In the genomic region with DNA sequence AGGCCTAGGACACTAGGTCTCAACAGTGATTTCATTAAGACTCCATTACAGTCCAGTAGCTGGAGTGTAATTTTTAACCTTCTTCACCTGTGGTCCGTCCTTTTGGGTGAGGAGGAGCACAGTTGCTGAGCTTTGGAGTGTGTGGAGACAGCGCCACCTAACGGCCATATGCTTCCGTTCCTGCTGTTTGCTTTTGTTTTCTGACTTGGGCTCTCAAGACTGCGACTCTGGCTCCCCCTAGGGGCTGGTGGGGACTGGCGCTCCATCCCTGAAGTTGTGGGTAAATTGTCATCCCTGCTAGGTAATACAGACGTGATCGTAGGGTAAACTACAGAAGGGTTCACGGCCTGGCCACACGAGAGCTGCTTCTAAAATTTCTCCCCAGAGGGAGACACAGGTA, we compare ENCODE assay signal across 7 mouse cellular contexts. TPM values are rescaled to one million over a fixed set of nuclear protein-coding genes. Genes with fewer than 3 reads are reported as not detected.
DNase-seq lines count a peak whose midpoint lies in the region; ATAC-seq and TF ChIP-seq lines count a peak whose summit lies in the region.

No protein-coding gene starts in this region.

- H3K9me3 ChIP-seq in midbrain, embryonic 13.5 days = no peaks in the 10 kb centered on the region; the same call in 1 of the 2 replicates

- no peak overlapping the region for H3K9ac ChIP-seq in midbrain, embryonic 13.5 days (replicated peaks)

- H3K36me3 ChIP-seq in midbrain, embryonic 13.5 days = no peaks in the 10 kb centered on the region
- peaks cover 14% of the 10 kb centered on the region; the same call in 1 of the 2 replicates for H3K36me3 ChIP-seq in small intestine, adult 2 months (ENCODE audit: control insufficient read depth, insufficient read depth, low read length)

- no peak overlapping the region for H3K4me2 ChIP-seq in midbrain, embryonic 13.5 days (replicated peaks)

- TF ChIP-seq POLR2A in cortical plate, adult 2 months (IDR thresholded peaks at IDR 0.05; ENCODE audit: extremely low read depth, insufficient read depth, low read length) = no peak
- no peak for TF ChIP-seq POLR2A in small intestine, adult 2 months (IDR thresholded peaks at IDR 0.05; ENCODE audit: low read depth, low read length)

- no peak overlapping the region for H3K4me3 ChIP-seq in cortical plate, adult 2 months (ENCODE audit: insufficient read depth, low read length)
- no peak overlapping the region for H3K4me3 ChIP-seq in midbrain, embryonic 13.5 days (replicated peaks)
- H3K4me3 ChIP-seq in small intestine, adult 2 months (ENCODE audit: low read depth, low read length) = no peak overlapping the region

- peak; percentile 96 to 97 for DNase-seq in adrenal gland, adult 18-20 months (ENCODE audit: low spot score in 2 of 2)
- peak; percentile 90 for DNase-seq in gastrocnemius, postnatal 14 days
- peak; percentile 91 for DNase-seq in kidney, adult 11 months
- DNase-seq in left cerebral cortex, postnatal 36 days (ENCODE audit: low spot score in 2 of 2) = peak; percentile 93 to 95

- peak; percentile 71 for ATAC-seq in midbrain, embryonic 13.5 days

- H3K27me3 ChIP-seq in midbrain, embryonic 13.5 days = peaks cover 42% of the 10 kb centered on the region
- no peaks in the 10 kb centered on the region for H3K27me3 ChIP-seq in small intestine, adult 2 months (ENCODE audit: control insufficient read depth, insufficient read depth, low read length)

- no peaks in the 10 kb centered on the region for H3K4me1 ChIP-seq in cortical plate, adult 2 months (ENCODE audit: control insufficient read depth, insufficient read depth, low read length)
- no peaks in the 10 kb centered on the region for H3K4me1 ChIP-seq in midbrain, embryonic 13.5 days (replicated peaks)
- no peaks in the 10 kb centered on the region for H3K4me1 ChIP-seq in small intestine, adult 2 months (ENCODE audit: control insufficient read depth, insufficient read depth, insufficient read length, low read length)

- intact Hi-C loops in gastrocnemius, postnatal 14 days (cut with DNase I; ENCODE audit: low total_unique reads) = loop anchor here (2.0 to 10.0 kb wide), 3 partner anchors 76 to 348 kb away; no protein-coding TSS in a partner anchor
- intact Hi-C loops in left cerebral cortex, postnatal 36 days (cut with DNase I) = loop anchor here (1.0 to 10.0 kb wide), 4 partner anchors 78 to 344 kb away; no protein-coding TSS in a partner anchor

- no peak overlapping the region for H3K27ac ChIP-seq in cortical plate, adult 2 months (ENCODE audit: insufficient read depth, low read length)
- no peak overlapping the region for H3K27ac ChIP-seq in midbrain, embryonic 13.5 days
- no peak overlapping the region for H3K27ac ChIP-seq in small intestine, adult 2 months (ENCODE audit: insufficient read depth, low read depth, low read length)

- WGBS in midbrain, embryonic 13.5 days = 3% methylated on average over 10 of the region's 10 CpGs
- 1% methylated on average over 10 of the region's 10 CpGs for WGBS in small intestine, adult 2 months

- peak; percentile 100 for TF ChIP-seq CTCF in cortical plate, adult 2 months (IDR thresholded peaks at IDR 0.05; ENCODE audit: extremely low read depth, insufficient read depth, low read length)
- TF ChIP-seq CTCF in small intestine, adult 2 months (IDR thresholded peaks at IDR 0.05; ENCODE audit: extremely low read depth, insufficient read length, insufficient replicate concordance, low read depth, low read length) = peak; percentile 100

RNA-seq across cellular contexts. Expression of a gene that starts 39.3 kb away (rescaled TPM):
- total RNA-seq in adrenal gland, adult 18-20 months (2021) = 1 to 10 TPM; 3.9 to 4.0 TPM
- 50.3 and 56.6 TPM in 2 replicates for polyA plus RNA-seq in cortical plate, adult 2 months (2012; rRNA removed)
- 1 to 10 TPM in 1 of 2 experiments, under 1 TPM in 1; 0.38 to 1.4 TPM for total RNA-seq in gastrocnemius, postnatal 14 days (2021)
- total RNA-seq in left cerebral cortex, postnatal 36 days (2021) = 10 to 100 TPM; 51.1 to 59.8 TPM
- 110 and 118 TPM in 2 replicates for polyA plus RNA-seq in midbrain, embryonic 13.5 days (2015; fragmentation: Nextera tagmentation; extraction: Ambion mirVana)
- 6.2 and 11.1 TPM in 2 replicates for polyA plus RNA-seq in small intestine, adult 2 months (2012; rRNA removed)

RNA-seq across cellular contexts. Expression of a gene that starts 48.0 kb away (rescaled TPM):
- 10 to 100 TPM; 17.9 to 18.9 TPM for total RNA-seq in adrenal gland, adult 18-20 months (2021)
- 26.6 and 26.9 TPM in 2 replicates for polyA plus RNA-seq in cortical plate, adult 2 months (2012; rRNA removed)
- 10 to 100 TPM; 11.4 TPM for total RNA-seq in gastrocnemius, postnatal 14 days (2021)
- 10 to 100 TPM; 11.6 to 14.2 TPM for total RNA-seq in left cerebral cortex, postnatal 36 days (2021)
- 15.0 and 18.7 TPM in 2 replicates for polyA plus RNA-seq in midbrain, embryonic 13.5 days (2015; fragmentation: Nextera tagmentation; extraction: Ambion mirVana)
- polyA plus RNA-seq in small intestine, adult 2 months (2012; rRNA removed) = 179 and 504 TPM in 2 replicates

RNA-seq across cellular contexts. Expression of a gene that starts 50.2 kb away (rescaled TPM):
- not detected for total RNA-seq in adrenal gland, adult 18-20 months (2021)
- polyA plus RNA-seq in cortical plate, adult 2 months (2012; rRNA removed) = 0.06 and 0.17 TPM in 2 replicates
- total RNA-seq in gastrocnemius, postnatal 14 days (2021) = not detected
- not detected for total RNA-seq in left cerebral cortex, postnatal 36 days (2021)
- 0.48 and 0.65 TPM in 2 replicates for polyA plus RNA-seq in midbrain, embryonic 13.5 days (2015; fragmentation: Nextera tagmentation; extraction: Ambion mirVana)
- polyA plus RNA-seq in small intestine, adult 2 months (2012; rRNA removed) = 1.7 and 2.3 TPM in 2 replicates

Comparison
In these comparisons a context has a peak if more than half of its experiments do, and no peak if none do; other contexts are left out.
1. RNA of a gene that starts 39.3 kb away (total RNA-seq): 51.1 to 59.8 TPM in left cerebral cortex, postnatal 36 days; 3.9 to 4.0 TPM in adrenal gland, adult 18-20 months and 0.38 to 1.4 TPM in gastrocnemius, postnatal 14 days; every median in the first group is over 10 times any median in the second.
2. Peak in every context shown above with its lines, with median percentiles within 50 percentile points of each other: DNase-seq.